Mouse (Mus musculus) heart, adult 18-20 months (tissue): ENCODE data around the gene Gm3453. TPM values are rescaled to one million over a fixed set of nuclear protein-coding genes. Genes with fewer than 3 reads are reported as not detected.
A peak's percentile ranks its signal among the peaks of the same experiment; 100 is the strongest.
"Not testable (repeated sequence)": the region's sequence is repeated elsewhere in the genome, so short reads cannot be mapped to it uniquely, and the experiment has no call there.

Source experiments
- DNase-seq, 2 experiments: peaks; one replicate each; pipeline ENCODE4 v3.0.0; 2021 to 2022; ENCODE audit warnings: mixed read lengths in 1 of 2
- long read RNA-seq, 2 experiments: library from polyadenylated mRNA; stranded (forward); transcript quantifications; one replicate each; pipeline ENCODE4 v2.0.0; 2021
- total RNA-seq, 2 experiments: library from RNA; stranded (reverse); gene quantifications; 2 replicates each; pipeline ENCODE4 v1.2.3; 2021

Gm3453 gene
- total RNA-seq = not detected
- long read RNA-seq, experiment 1 = 0 reads
- long read RNA-seq, experiment 2 = 0 reads

DNA sequence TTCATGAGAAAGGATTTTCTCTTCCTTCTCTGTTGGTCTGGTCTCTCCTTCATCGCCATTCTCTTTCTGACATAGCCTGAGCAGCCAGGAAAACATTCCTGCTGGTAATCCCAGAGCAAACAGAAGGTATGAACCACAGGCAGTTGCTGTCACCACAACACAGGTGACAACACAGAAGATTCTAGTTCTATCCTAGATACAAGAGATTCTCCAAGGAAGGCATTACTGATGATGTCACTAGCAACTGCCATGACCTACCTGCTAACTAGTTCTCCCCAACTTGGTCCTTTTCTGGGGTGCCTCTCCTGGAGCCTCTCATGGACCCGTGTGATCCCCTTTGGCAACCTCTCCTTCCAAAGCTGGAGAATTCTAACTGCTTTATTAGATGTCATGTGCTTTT, at the start of gene Gm3453:
Gene Gm3453, minus strand, starts transcription at position 101 of the 400 bp plus-strand sequence.
- DNase-seq = not testable (repeated sequence)

DNA sequence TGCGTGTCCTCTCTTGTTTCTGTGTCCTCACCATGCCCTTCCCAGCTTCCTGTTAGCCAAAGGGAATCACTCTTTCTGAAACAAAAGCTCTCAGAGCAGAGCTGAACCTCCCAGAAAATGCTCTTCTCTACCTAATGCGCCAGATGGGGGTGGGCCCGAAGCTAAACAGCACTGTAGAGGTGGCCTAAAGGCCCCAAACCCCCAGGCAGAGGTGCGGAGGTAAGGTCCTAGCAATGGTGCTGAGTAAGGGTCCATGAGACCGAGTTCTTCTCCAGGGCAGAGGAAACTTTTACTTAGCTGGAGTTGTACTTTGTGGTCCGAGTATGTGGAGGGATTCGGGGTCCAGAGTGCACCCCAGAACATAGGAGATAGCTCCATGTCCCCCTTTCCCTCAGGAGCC, 8.2 kb upstream of the Gm3453 start:
- DNase-seq = not testable (repeated sequence)

DNA sequence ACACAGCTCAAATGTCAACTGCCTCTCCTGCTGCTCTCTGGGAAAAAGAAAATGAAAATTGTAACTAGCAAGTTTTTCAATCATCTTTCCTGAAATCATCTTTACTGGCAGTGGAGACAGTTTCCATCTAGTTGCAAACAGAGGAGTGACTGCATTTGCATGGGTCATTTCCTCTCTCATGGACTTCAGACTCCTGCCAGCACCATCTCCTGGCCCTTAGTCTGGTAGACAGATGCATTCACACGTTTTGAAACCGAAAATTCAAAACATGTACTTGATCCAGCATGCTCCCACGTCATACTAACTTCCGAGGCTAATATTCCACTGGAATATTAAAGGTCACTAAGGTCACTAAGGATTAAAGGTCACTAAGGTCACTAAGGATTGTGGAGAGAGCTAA, 16.5 kb downstream of the Gm3453 start:
- not testable (repeated sequence) for DNase-seq

DNA sequence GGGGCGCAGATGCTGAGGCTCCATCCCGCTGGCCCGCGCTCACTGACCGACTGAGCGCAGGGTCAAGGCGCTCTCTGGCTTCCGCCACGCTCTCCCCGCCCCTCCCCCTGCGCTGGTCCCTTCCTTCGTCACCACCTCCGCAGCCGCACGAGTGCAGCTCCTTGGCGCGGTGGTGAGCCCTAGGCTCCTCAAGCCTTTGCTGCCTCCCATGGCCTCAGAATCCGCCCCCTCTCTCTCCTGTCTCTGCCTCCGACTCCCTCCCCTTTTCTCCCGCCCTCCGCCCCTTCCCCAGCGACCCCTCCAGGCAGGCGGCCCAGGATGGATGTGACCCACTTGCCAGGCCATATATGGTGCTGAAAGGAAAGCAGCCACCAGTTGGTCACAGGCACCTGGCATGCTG, 17.3 kb downstream of the Gm3453 start, which contains the start of gene Gm3248:
Gene Gm3248, minus strand, starts transcription at position 111 of the 400 bp plus-strand sequence.
- DNase-seq = peak; percentile 10 to 36

DNA sequence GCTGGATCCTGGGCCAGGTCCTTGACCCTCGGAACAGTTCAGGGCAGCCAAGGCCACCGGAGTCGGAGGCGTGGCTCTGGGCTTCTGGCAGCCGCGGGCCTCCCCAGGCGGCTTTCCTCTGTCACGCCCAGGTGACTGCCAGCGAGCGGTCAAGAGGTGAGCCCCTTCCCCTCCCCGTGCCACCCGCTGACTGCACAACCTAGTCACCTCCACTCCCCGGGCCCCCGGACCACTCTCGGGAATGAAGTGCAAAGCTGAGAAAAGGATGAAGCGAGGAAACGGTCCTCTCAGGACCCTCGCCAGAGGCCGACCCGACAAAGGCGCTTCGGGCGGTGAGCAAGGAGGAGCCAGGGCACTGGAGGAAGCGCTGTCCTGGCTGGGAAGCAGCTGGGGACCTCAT, 17.8 kb downstream of the Gm3453 start:
- peak; percentile 25 to 27 for DNase-seq

DNA sequence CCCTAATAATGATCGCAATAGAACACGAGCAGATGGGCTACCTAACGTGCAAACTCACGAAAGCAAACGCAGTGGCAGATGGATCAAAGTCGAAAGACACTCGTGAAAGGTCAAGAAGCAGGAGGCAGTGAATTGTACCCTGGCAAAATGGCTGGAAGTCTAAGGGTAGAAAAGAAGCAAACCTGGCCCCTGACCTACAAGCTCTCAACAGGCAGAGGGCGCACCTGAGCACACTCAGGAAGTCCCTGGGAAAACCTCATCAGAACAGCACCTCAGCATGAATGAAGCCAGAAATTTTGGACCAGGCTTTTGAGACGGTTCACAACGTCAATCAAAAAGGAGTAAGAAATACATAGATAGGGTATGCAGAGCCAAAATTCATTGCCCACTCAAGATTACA, 18.5 kb downstream of the Gm3453 start:
- DNase-seq = peak in 1 of 2 experiments; percentile 6

DNA sequence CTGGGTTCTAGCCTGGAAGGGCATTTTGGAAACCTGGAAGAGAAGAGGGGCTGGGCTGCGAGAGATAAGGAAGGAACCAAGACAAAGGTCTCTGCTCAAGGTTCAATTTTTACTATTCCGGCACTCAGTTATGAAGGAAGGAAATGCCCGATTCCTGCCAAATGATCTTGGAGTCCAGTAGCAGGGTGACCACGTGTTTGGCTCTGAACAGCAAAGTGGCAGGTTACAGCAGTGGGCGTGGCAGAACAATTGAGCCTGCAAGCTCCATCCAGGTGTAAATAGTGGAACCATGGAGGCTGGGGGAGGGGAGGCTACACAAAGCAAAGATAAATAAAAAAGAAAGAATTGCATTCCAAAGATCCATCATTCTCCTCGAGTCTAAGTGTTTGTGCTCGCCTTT, 55.7 kb downstream of the Gm3453 start:
- DNase-seq = not testable (repeated sequence)

Other genes with a start within 250 kb of the Gm3453 start
- gene Gm3373, start 237.6 kb downstream of the Gm3453 start, total RNA-seq = not detected
- gene Gm3383, start 171.2 kb downstream of the Gm3453 start, total RNA-seq = under 1 TPM in 1 of 2 experiments, not detected in 1; 0.77 TPM
- not detected for gene Gm3424, start 148.8 kb downstream of the Gm3453 start, total RNA-seq
- under 1 TPM; 0.18 to 0.22 TPM for gene Gm8237, start 98.8 kb downstream of the Gm3453 start, total RNA-seq
- under 1 TPM in 1 of 2 experiments, not detected in 1; 0.37 TPM for gene Gm3248, start 17.4 kb downstream of the Gm3453 start, total RNA-seq
- not detected for gene Gm6337, start 79.1 kb upstream of the Gm3453 start, total RNA-seq
- gene Gm8206, start 114.8 kb upstream of the Gm3453 start, total RNA-seq = under 1 TPM in 1 of 2 experiments, not detected in 1; 0.18 TPM
- gene Gm3468, start 129.5 kb upstream of the Gm3453 start, total RNA-seq = not detected
- gene Gm3476, start 146.7 kb upstream of the Gm3453 start, total RNA-seq = not detected
- gene Gm21560, start 240.2 kb upstream of the Gm3453 start, total RNA-seq = under 1 TPM in 1 of 2 experiments, not detected in 1; 0.27 TPM